Mouse (Mus musculus): ENCODE results near the gene Dio2. TPM values are rescaled to one million over a fixed set of nuclear protein-coding genes. Genes with fewer than 3 reads are reported as not detected.

Gene Dio2
- polyA plus RNA-seq (2021; fragmentation: Nextera tagmentation) = 6.9 and 8.6 TPM in 2 replicates
- long read RNA-seq, experiment 1, full-length matches to known transcripts = 10 of 16 reads
- long read RNA-seq, experiment 1, partial matches to known transcripts = 0 of 16 reads
- long read RNA-seq, experiment 1, other reads (novel, unspliced or antisense) = 6 of 16 reads
- long read RNA-seq, experiment 2, full-length matches to known transcripts = 41 of 46 reads
- long read RNA-seq, experiment 2, partial matches to known transcripts = 0 of 46 reads
- long read RNA-seq, experiment 2, other reads (novel, unspliced or antisense) = 5 of 46 reads

GRCm38 (mm10) chr12:90738388-90739223 lies at the start of gene Dio2:
Gene Dio2 (minus strand): TSS chr12:90738438.

